Mouse (Mus musculus) intestine, postnatal 0 days (tissue): Measurements from ENCODE around the gene Pip5k1b. TPM values are rescaled to one million over a fixed set of nuclear protein-coding genes. Genes with fewer than 3 reads are reported as not detected.
A peak's percentile ranks its signal among the peaks of the same experiment; 100 is the strongest.

Source experiments
- ATAC-seq: fragments of 200-750 bp; cut with Nextera tagmentation; 2 replicates; pipeline ENCODE4 v1.8.0; 2017; ENCODE audit warnings: mild to moderate bottlenecking, moderate TSS enrichment, moderate library complexity
- H3K27ac ChIP-seq: fragments of 300-500 bp; sonication (generic); 2 replicates; pipeline ENCODE4 v1.5.1; 2014; ENCODE audit warnings: mild to moderate bottlenecking, low read depth, low read length, moderate library complexity
- H3K27me3 ChIP-seq: fragments of 300-500 bp; sonication (generic); replicated peaks from 2 replicates; pipeline ENCODE4 v1.6.1; 2014; ENCODE audit warnings: low read length, mixed read lengths; ENCODE audit not compliant: control insufficient read depth, insufficient read depth
- H3K36me3 ChIP-seq: fragments of 300-500 bp; sonication (generic); 2 replicates; pipeline ENCODE4 v1.6.1; 2014; ENCODE audit warnings: mild to moderate bottlenecking, moderate library complexity; ENCODE audit not compliant: control insufficient read depth, insufficient read depth
- H3K4me1 ChIP-seq: fragments of 300-500 bp; sonication (generic); replicated peaks from 2 replicates; pipeline ENCODE4 v1.6.1; 2014; ENCODE audit warnings: antibody characterized with exemption, low read length, mixed read lengths; ENCODE audit not compliant: control insufficient read depth, insufficient read depth
- H3K4me2 ChIP-seq: fragments of 300-500 bp; sonication (generic); replicated peaks from 2 replicates; pipeline ENCODE4 v1.6.1; 2014; ENCODE audit warnings: low read depth, mild to moderate bottlenecking, moderate library complexity
- H3K4me3 ChIP-seq: fragments of 300-500 bp; sonication (generic); 2 replicates; pipeline ENCODE4 v1.5.1; 2014; ENCODE audit warnings: low read depth, low read length
- H3K9ac ChIP-seq: fragments of 300-500 bp; sonication (generic); 2 replicates; pipeline ENCODE4 v1.6.1; 2014; ENCODE audit warnings: mild to moderate bottlenecking, low read depth, low read length
- H3K9me3 ChIP-seq: fragments of 300-500 bp; sonication (generic); 2 replicates; pipeline ENCODE4 v1.6.1; 2016; ENCODE audit warnings: mixed run types; ENCODE audit not compliant: control insufficient read depth
- CTCF ChIP-seq: sonication (generic); IDR thresholded peaks from 2 replicates; pipeline ENCODE4 v1.5.1; 2016; ENCODE audit warnings: low read depth, mild to moderate bottlenecking, control low read depth, antibody characterized with exemption, moderate library complexity
- WGBS: fragments of 180-500 bp; shearing (Covaris S2); extraction: QIAGEN DNeasy Blood & Tissue Kit; methylation state at CpG from one replicate; pipeline ENCODE4 v1.1.7; 2014; 5-methylcytosine and 5-hydroxymethylcytosine counted together
- polyA plus RNA-seq: library from polyadenylated mRNA; unstranded; fragments of >200 nt; fragmentation: Nextera tagmentation; extraction: Ambion mirVana; gene quantifications from 2 replicates; pipeline ENCODE4 v1.2.1, GENCODE M21; 2015

Gene Pip5k1b
- polyA plus RNA-seq, 1 experiment from 2014 or later = 29.4 TPM

DNA sequence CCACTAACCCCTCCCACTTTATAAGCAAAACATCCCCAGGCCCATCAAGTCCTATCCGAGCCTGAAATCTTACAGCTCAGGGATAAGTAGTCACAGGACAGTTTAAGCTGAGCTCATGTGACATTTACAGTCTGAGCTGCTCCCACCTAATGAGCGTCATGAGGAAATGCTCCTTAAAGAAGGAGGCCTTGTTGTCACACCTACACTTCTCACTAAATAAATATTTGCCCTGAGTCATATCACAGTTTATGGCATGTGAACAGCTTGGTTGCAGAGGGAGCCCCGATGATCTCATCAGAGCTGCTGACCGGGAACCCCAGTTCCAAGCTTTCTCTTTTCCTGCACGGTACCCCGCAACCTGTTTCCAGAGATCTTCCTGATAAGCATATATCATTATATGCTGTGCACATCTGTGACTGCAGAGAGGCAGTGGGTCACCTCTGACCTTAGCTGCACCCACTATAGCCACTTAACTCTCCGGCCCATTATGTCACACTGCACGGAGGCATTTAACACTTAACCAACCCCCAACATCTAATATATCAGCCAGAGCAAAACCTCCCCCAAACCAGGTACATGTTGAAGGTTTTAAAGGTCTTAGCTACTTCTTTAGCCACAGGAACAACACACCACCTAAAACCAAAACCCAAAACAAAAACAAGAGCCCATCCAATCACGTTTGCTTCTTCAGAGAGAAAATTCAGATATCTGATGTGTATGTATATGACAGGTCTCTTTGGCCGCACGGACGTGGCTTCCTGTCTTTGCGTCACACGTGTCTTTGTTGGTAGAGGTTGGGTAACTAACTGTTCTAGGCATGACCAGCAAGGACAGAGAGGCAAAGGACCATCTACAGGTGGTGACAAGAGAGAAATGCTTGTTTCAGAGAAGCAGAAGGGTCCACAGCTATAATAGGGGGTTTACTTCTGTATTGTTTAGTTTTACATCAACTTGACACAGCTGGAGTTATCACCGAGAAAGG lies 40.7 kb downstream of the Pip5k1b start:
- H3K9ac ChIP-seq = 0 out of 2 replicates have a peak overlapping the region, but pooled peaks have one; percentile 7
- H3K27me3 ChIP-seq = no peaks in the 10 kb centered on the region
- no peak for TF ChIP-seq CTCF
- H3K4me1 ChIP-seq = peaks cover 18% of the 10 kb centered on the region
- H3K4me3 ChIP-seq = no peak overlapping the region
- peak overlapping the region; percentile 46 for H3K27ac ChIP-seq
- WGBS = 43% methylated on average over 15 of the region's 15 CpGs
- 0 out of 2 replicates have a peak, but pooled peaks cover 6% of the 10 kb centered on the region for H3K36me3 ChIP-seq
- peak overlapping the region; percentile 54 for H3K4me2 ChIP-seq
- no peaks in the 10 kb centered on the region for H3K9me3 ChIP-seq
- ATAC-seq = peak; percentile 93

DNA sequence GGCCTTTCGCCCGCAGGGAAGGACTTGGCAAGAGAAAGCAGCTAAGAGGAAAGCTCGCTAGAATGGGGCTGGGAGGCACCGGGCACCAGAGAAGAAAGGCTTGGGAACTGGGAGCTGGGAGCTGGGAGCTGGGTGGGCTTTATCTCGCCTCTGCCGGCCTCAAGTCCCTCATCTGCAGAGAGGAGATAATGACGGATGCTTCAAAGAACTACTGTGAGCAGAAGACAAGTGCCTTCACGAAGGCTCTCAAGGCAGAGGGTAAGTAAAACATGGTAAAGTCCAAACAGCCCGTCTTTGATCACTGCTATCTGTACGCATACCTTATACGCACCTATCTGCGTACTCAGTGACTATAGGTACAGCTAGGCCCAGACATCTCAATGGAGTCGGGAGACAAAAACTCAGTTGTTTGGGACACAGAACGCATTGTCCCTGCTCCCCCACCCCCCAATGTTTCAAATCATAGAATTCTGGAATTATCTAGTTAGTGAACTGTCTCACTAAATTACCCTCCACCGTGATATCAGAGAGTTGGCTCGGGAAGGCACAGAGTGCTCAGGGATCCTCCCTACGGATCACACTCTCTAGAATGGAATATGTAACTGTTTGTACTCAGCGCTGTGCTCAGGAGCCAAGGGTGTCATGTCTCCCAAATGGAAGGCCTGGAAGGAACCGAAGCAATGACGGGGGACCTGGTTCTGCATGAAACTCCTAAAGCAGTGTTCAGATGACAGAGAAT lies 42.4 kb downstream of the Pip5k1b start:
- Histone ChIP-seq H3K4me3 (no peak overlapping the region), H3K4me1 (peaks cover 15% of the 10 kb centered on the region; the same call in 1 of the 2 replicates), H3K27ac (no peak overlapping the region; the same call in 1 of the 2 replicates), H3K36me3 (0 out of 2 replicates have a peak, but pooled peaks cover 6% of the 10 kb centered on the region), H3K9ac (no peak overlapping the region), H3K9me3 (no peaks in the 10 kb centered on the region), H3K27me3 (no peaks in the 10 kb centered on the region), H3K4me2 (no peak overlapping the region)
- no peak for TF ChIP-seq CTCF
- 54% methylated on average over 20 of the region's 20 CpGs for WGBS
- ATAC-seq = no peak

DNA sequence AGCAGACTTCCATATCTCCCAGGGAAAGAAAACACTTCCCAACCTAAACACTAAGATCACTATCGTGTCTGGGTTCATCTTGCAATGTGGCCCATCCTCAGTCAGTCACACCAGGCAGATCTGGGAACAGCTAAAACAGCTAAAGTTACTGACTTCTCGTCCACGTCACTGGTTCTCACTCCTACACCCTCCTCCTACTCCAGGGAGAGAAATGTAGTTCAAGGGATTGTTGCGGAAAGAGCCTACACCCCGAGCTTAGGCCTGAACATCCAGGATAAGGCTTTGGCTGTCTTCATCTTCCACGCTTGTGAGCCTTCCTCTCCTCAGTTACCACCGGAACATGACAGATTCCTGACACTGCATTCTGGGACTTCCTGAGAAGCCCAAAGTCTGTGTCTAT lies 43.7 kb downstream of the Pip5k1b start:
- Histone ChIP-seq H3K4me1 (peaks cover 10% of the 10 kb centered on the region; the same call in 1 of the 2 replicates), H3K9me3 (no peaks in the 10 kb centered on the region), H3K27me3 (no peaks in the 10 kb centered on the region), H3K9ac (no peak overlapping the region), H3K4me3 (no peak overlapping the region), H3K36me3 (0 out of 2 replicates have a peak, but pooled peaks cover 6% of the 10 kb centered on the region), H3K4me2 (no peak overlapping the region), H3K27ac (no peak overlapping the region)
- no peak for TF ChIP-seq CTCF
- ATAC-seq = no peak
- 84% methylated on average over 7 of the region's 7 CpGs for WGBS

DNA sequence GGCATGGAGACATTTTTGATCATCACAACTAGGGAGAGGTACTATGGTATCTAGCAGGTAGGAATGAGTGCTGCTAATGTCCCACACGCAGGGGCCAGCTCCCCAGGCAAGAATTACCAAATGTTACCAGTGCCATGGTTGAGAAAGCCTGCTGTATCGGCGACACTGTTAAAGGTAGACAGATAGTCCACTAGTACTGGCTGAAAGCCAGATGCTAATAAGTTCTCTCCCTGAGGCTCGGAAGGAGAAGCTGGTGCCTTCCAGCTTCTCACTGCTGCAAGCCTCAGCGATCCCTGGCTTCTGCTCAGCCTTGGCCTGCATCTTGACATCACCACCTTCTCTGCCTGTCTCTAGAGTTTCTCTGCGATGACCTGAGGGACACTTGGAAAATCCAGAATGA lies 46.3 kb downstream of the Pip5k1b start:
- ATAC-seq = no peak
- no peak overlapping the region for H3K27ac ChIP-seq
- no peaks in the 10 kb centered on the region for H3K27me3 ChIP-seq
- H3K9me3 ChIP-seq = no peaks in the 10 kb centered on the region
- no peak for TF ChIP-seq CTCF
- H3K4me3 ChIP-seq = no peak overlapping the region
- H3K36me3 ChIP-seq = 0 out of 2 replicates have a peak, but pooled peaks cover 6% of the 10 kb centered on the region
- H3K9ac ChIP-seq = no peak overlapping the region
- no peak overlapping the region for H3K4me2 ChIP-seq
- peaks cover 6% of the 10 kb centered on the region; the same call in 1 of the 2 replicates for H3K4me1 ChIP-seq
- 62% methylated on average over 6 of the region's 6 CpGs for WGBS

DNA sequence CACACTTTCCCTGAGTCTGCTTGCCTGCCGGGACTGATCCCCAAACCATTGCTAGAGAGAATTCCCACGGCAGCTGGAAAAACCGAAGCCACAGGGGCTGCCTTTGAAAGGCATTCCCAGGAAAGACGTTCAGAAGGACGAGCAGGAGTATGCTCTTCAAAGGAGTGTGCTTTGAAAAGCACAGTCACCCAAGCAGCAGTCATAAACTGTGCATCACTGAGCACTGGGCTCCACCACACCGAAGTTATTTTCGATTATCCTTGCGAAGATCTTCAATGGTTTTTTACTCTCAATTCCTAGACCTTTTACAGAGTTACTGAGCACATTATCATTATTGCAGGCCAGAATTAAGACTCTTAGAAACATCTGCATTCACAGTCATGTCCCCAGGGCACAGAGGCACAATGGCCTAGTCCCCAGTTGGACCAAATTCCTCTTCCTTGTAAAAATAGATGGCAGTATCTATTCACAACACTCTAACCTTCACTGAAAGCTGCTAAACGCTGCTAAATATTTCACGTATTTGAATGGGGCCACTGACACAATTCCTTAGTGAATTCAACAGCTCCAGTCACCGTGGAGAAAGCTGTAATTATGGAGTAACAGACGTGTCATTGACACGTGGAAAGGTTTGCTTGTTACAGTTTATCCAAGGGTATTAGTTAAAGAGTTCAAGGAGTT lies 47.4 kb downstream of the Pip5k1b start:
- H3K4me2 ChIP-seq = no peak overlapping the region
- no peak overlapping the region for H3K27ac ChIP-seq
- no peak for TF ChIP-seq CTCF
- no peak overlapping the region for H3K9ac ChIP-seq
- 63% methylated on average over 13 of the region's 13 CpGs for WGBS
- no peaks in the 10 kb centered on the region for H3K27me3 ChIP-seq
- no peak for ATAC-seq
- H3K36me3 ChIP-seq = 0 out of 2 replicates have a peak, but pooled peaks cover 6% of the 10 kb centered on the region
- peaks cover 5% of the 10 kb centered on the region; the same call in 1 of the 2 replicates for H3K4me1 ChIP-seq
- H3K9me3 ChIP-seq = no peaks in the 10 kb centered on the region
- H3K4me3 ChIP-seq = no peak overlapping the region
